Mouse (Mus musculus): ENCODE measurements around the gene Ldlrad1.

GRCm38 (mm10) chr4:107211936-107212335 lies 3.0 kb downstream of the Ldlrad1 start:
- no peak for TF ChIP-seq EP300 (IDR thresholded peaks at IDR 0.05; ENCODE audit: low read depth)
- no peak for TF ChIP-seq CTCF (IDR thresholded peaks at IDR 0.05; ENCODE audit: low read depth)

All from liver, embryonic 14.5 days (tissue).